Mouse (Mus musculus) kidney, postnatal 10 days (tissue): ENCODE data around the gene D130040H23Rik.
"Not testable (repeated sequence)": the region's sequence is repeated elsewhere in the genome, so short reads cannot be mapped to it uniquely, and the experiment has no call there.

ENCODE experiments used
- DNase-seq: peaks from one replicate; pipeline ENCODE4 v3.0.0; 2021; ENCODE audit warnings: mixed read lengths

The D130040H23Rik gene

GRCm38 (mm10) chr8:69270386-69271202, at the start of gene D130040H23Rik:
TSS of gene D130040H23Rik (plus strand) at chr8:69271080.
- peak; percentile 84 for DNase-seq

GRCm38 (mm10) chr8:69242541-69242940, 28.3 kb upstream of the D130040H23Rik start:
- no peak for DNase-seq

GRCm38 (mm10) chr8:69268525-69268924, 2.4 kb upstream of the D130040H23Rik start:
- DNase-seq = peak; percentile 26

GRCm38 (mm10) chr8:69271203-69271554, 299 bp downstream of the D130040H23Rik start:
- DNase-seq = no peak

- no peak for DNase-seq
Measured at GRCm38 (mm10) chr8:69272435-69272834, 1.6 kb downstream of the D130040H23Rik start.

GRCm38 (mm10) chr8:69324771-69325170, 53.9 kb downstream of the D130040H23Rik start:
- no peak for DNase-seq

- DNase-seq = peak; percentile 93
Measured at GRCm38 (mm10) chr8:69328301-69329288, 57.7 kb downstream of the D130040H23Rik start.

GRCm38 (mm10) chr8:69329289-69329688, 58.4 kb downstream of the D130040H23Rik start:
- not testable (repeated sequence) for DNase-seq
